Mouse (Mus musculus) lung, embryonic 16.5 days (tissue): ENCODE results near the gene Castor1. TPM values are rescaled to one million over a fixed set of nuclear protein-coding genes. Genes with fewer than 3 reads are reported as not detected.
A peak's percentile ranks its signal among the peaks of the same experiment; 100 is the strongest.
"Not testable (repeated sequence)": the region's sequence is repeated elsewhere in the genome, so short reads cannot be mapped to it uniquely, and the experiment has no call there.

Experiments
- ATAC-seq: fragments of 200-750 bp; cut with Nextera tagmentation; 2 replicates; pipeline ENCODE4 v1.8.0; 2017; ENCODE audit warnings: low read depth, mild to moderate bottlenecking, moderate library complexity
- H3K27ac ChIP-seq: fragments of 300-500 bp; sonication (generic); 2 replicates; pipeline ENCODE4 v1.5.1; 2014; ENCODE audit warnings: mild to moderate bottlenecking, control low read depth, low read length
- H3K27me3 ChIP-seq: fragments of 300-500 bp; sonication (generic); 2 replicates; pipeline ENCODE4 v1.6.1; 2014; ENCODE audit warnings: low read depth, low read length, mixed read lengths; ENCODE audit not compliant: control insufficient read depth, insufficient read depth
- H3K36me3 ChIP-seq: fragments of 300-500 bp; sonication (generic); 2 replicates; pipeline ENCODE4 v1.6.1; 2014; ENCODE audit warnings: low read length; ENCODE audit not compliant: control insufficient read depth, insufficient read depth
- H3K4me1 ChIP-seq: fragments of 300-500 bp; sonication (generic); replicated peaks from 2 replicates; pipeline ENCODE4 v1.6.1; 2014; ENCODE audit warnings: low read length, mixed read lengths; ENCODE audit not compliant: control insufficient read depth, insufficient read depth
- H3K4me2 ChIP-seq: fragments of 300-500 bp; sonication (generic); 2 replicates; pipeline ENCODE4 v1.6.1; 2014; ENCODE audit warnings: low read depth, low read length, control low read depth
- H3K4me3 ChIP-seq: fragments of 300-500 bp; sonication (generic); 2 replicates; pipeline ENCODE4 v1.5.1; 2014; ENCODE audit warnings: mild to moderate bottlenecking, low read length, control low read depth
- H3K9ac ChIP-seq: fragments of 300-500 bp; sonication (generic); 2 replicates; pipeline ENCODE4 v1.6.1; 2014; ENCODE audit warnings: low read length, control low read depth
- H3K9me3 ChIP-seq: fragments of 300-500 bp; sonication (generic); 2 replicates; pipeline ENCODE4 v1.6.1; 2016; ENCODE audit warnings: low read length; ENCODE audit not compliant: control insufficient read depth
- WGBS: fragments of 180-500 bp; shearing (Covaris S2); extraction: QIAGEN DNeasy Blood & Tissue Kit; methylation state at CpG from one replicate; pipeline ENCODE4 v1.1.7; 2014; 5-methylcytosine and 5-hydroxymethylcytosine counted together
- polyA plus RNA-seq: library from polyadenylated mRNA; unstranded; fragments of >200 nt; fragmentation: Nextera tagmentation; extraction: Ambion mirVana; gene quantifications from 2 replicates; pipeline ENCODE4 v1.2.1, GENCODE M21; 2015

Castor1 gene
- 6.5 and 9.1 TPM in 2 replicates for polyA plus RNA-seq

GRCm38 (mm10) chr11:4217914-4218629 is at the start of gene Castor1:
Castor1 (plus strand) TSS chr11:4218225.
- peak within 1 kb of the TSS; percentile 68 for H3K9ac ChIP-seq
- H3K4me2 ChIP-seq, result peak within 1 kb of the TSS; percentile 98
- ATAC-seq, result peak; percentile 92
- peaks cover under 1% of the 10 kb centered on the region; the same call in 1 of the 2 replicates for H3K36me3 ChIP-seq
- WGBS, result 2% methylated on average over 56 of the region's 56 CpGs
- peak within 1 kb of the TSS; percentile 60 for H3K4me3 ChIP-seq
- no peaks in the 10 kb centered on the region for H3K9me3 ChIP-seq
- H3K27me3 ChIP-seq, result no peaks in the 10 kb centered on the region
- peaks cover 8% of the 10 kb centered on the region for H3K4me1 ChIP-seq
- H3K27ac ChIP-seq, result no peak within 1 kb of the TSS

GRCm38 (mm10) chr11:4174586-4174985 is 43.4 kb upstream of the Castor1 start:
- Histone ChIP-seq H3K36me3 (peaks cover 79% of the 10 kb centered on the region), H3K4me2 (no peak overlapping the region), H3K4me1 (no peaks in the 10 kb centered on the region), H3K27me3 (no peaks in the 10 kb centered on the region), H3K27ac (no peak overlapping the region), H3K9ac (no peak overlapping the region), H3K4me3 (no peak overlapping the region), H3K9me3 (no peaks in the 10 kb centered on the region)
- ATAC-seq, result no peak
- 82% methylated on average over 5 of the region's 5 CpGs for WGBS

GRCm38 (mm10) chr11:4177716-4178115 is 40.3 kb upstream of the Castor1 start:
- H3K36me3 ChIP-seq, result peaks cover 78% of the 10 kb centered on the region
- H3K9ac ChIP-seq, result no peak overlapping the region
- no peaks in the 10 kb centered on the region for H3K9me3 ChIP-seq
- H3K4me3 ChIP-seq, result no peak overlapping the region
- ATAC-seq, result no peak
- no peak overlapping the region for H3K4me2 ChIP-seq
- H3K27ac ChIP-seq, result no peak overlapping the region
- H3K4me1 ChIP-seq, result no peaks in the 10 kb centered on the region
- 54% methylated on average over 4 of the region's 4 CpGs for WGBS
- H3K27me3 ChIP-seq, result no peaks in the 10 kb centered on the region

GRCm38 (mm10) chr11:4182061-4182460 is 36.0 kb upstream of the Castor1 start:
- Histone ChIP-seq H3K4me2 (no peak overlapping the region), H3K36me3 (peaks cover 43% of the 10 kb centered on the region), H3K27ac (no peak overlapping the region), H3K9ac (no peak overlapping the region), H3K4me1 (no peaks in the 10 kb centered on the region), H3K4me3 (no peak overlapping the region), H3K9me3 (no peaks in the 10 kb centered on the region), H3K27me3 (no peaks in the 10 kb centered on the region)
- WGBS, result 17% methylated on average over 1 of the region's 1 CpGs
- ATAC-seq, result no peak

GRCm38 (mm10) chr11:4183511-4183910 is 34.5 kb upstream of the Castor1 start:
- no peak for ATAC-seq
- H3K36me3 ChIP-seq, result peaks cover 30% of the 10 kb centered on the region

GRCm38 (mm10) chr11:4184251-4184952 is 33.6 kb upstream of the Castor1 start:
- 68% methylated on average over 4 of the region's 4 CpGs for WGBS
- no peak overlapping the region for H3K9ac ChIP-seq
- ATAC-seq, result no peak
- H3K27ac ChIP-seq, result no peak overlapping the region
- no peaks in the 10 kb centered on the region for H3K27me3 ChIP-seq
- H3K4me3 ChIP-seq, result no peak overlapping the region
- peaks cover 24% of the 10 kb centered on the region for H3K36me3 ChIP-seq
- peaks cover 10% of the 10 kb centered on the region for H3K4me1 ChIP-seq
- H3K9me3 ChIP-seq, result no peaks in the 10 kb centered on the region
- H3K4me2 ChIP-seq, result no peak overlapping the region

More at GRCm38 (mm10) chr11:4183511-4183910, 34.5 kb upstream of the Castor1 start:
- 0 out of 2 replicates have a peak overlapping the region, but pooled peaks have one; percentile 8 for H3K27ac ChIP-seq
- no peak overlapping the region for H3K4me2 ChIP-seq
- H3K4me3 ChIP-seq, result no peak overlapping the region
- H3K4me1 ChIP-seq, result peaks cover 10% of the 10 kb centered on the region
- H3K27me3 ChIP-seq, result no peaks in the 10 kb centered on the region
- H3K9me3 ChIP-seq, result no peaks in the 10 kb centered on the region
- H3K9ac ChIP-seq, result no peak overlapping the region

- H3K36me3 ChIP-seq, result peaks cover 18% of the 10 kb centered on the region
- H3K27me3 ChIP-seq, H3K4me3 ChIP-seq, H3K9me3 ChIP-seq, H3K9ac ChIP-seq, H3K27ac ChIP-seq, H3K4me2 ChIP-seq, H3K4me1 ChIP-seq, ATAC-seq: not testable (repeated sequence)
- WGBS, result 84% methylated on average over 6 of the region's 6 CpGs
Observed at GRCm38 (mm10) chr11:4185480-4185879, 32.5 kb upstream of the Castor1 start.

GRCm38 (mm10) chr11:4186486-4187317 is 31.3 kb upstream of the Castor1 start, which contains the start of gene Tbc1d10a:
Tbc1d10a (plus strand) TSS chr11:4186789.
- Histone ChIP-seq H3K4me2 (peak within 1 kb of the TSS; percentile 92), H3K4me1 (peaks cover 10% of the 10 kb centered on the region), H3K4me3 (peak within 1 kb of the TSS; percentile 92), H3K36me3 (peaks cover 7% of the 10 kb centered on the region; the same call in 1 of the 2 replicates), H3K9me3 (no peaks in the 10 kb centered on the region), H3K9ac (peak within 1 kb of the TSS; percentile 97), H3K27me3 (no peaks in the 10 kb centered on the region), H3K27ac (no peak within 1 kb of the TSS; the same call in 1 of the 2 replicates)
- under 1% methylated on average over 66 of the region's 71 CpGs for WGBS
- ATAC-seq, result peak; percentile 100
